Mouse (Mus musculus) heart, embryonic 14.5 days (tissue): Measurements from ENCODE around the gene Olfr313. TPM values are rescaled to one million over a fixed set of nuclear protein-coding genes. Genes with fewer than 3 reads are reported as not detected.

Experiments used
- ATAC-seq: fragments of 200-750 bp; cut with Nextera tagmentation; 2 replicates; pipeline ENCODE4 v1.8.0; 2017; ENCODE audit warnings: low read depth, moderate TSS enrichment; ENCODE audit not compliant: insufficient number of reproducible peaks, insufficient read depth, low FRiP score
- H3K27ac ChIP-seq, 2 experiments: fragments of 200-500 bp in 1 of 2; fragments of 300-500 bp in 1 of 2; sonication (generic) in 1 of 2; replicated peaks in 1 of 2; 2 replicates each; pipeline ENCODE4 v1.5.1; 2012 to 2014; ENCODE audit warnings: low read depth in 2 of 2, low read length in 2 of 2, control low read depth in 1 of 2, mild to moderate bottlenecking in 1 of 2, mixed read lengths in 1 of 2; ENCODE audit not compliant: control insufficient read depth in 1 of 2, insufficient read depth in 1 of 2
- H3K27me3 ChIP-seq: fragments of 300-500 bp; sonication (generic); 2 replicates; pipeline ENCODE4 v1.6.1; 2014; ENCODE audit warnings: mild to moderate bottlenecking, low read length, control low read depth; ENCODE audit not compliant: control insufficient read depth, insufficient read depth
- H3K36me3 ChIP-seq: fragments of 300-500 bp; sonication (generic); 2 replicates; pipeline ENCODE4 v1.6.1; 2014; ENCODE audit warnings: mild to moderate bottlenecking, control low read depth, low read length, mixed read lengths; ENCODE audit not compliant: control insufficient read depth, insufficient read depth
- H3K4me1 ChIP-seq, 2 experiments: fragments of 200-500 bp in 1 of 2; fragments of 300-500 bp in 1 of 2; sonication (generic) in 1 of 2; 2 replicates each; pipeline ENCODE4 v1.6.1; 2012 to 2014; ENCODE audit warnings: low read length in 2 of 2, control low read depth in 1 of 2, mixed read lengths in 1 of 2; ENCODE audit not compliant: control insufficient read depth in 2 of 2, insufficient read depth in 2 of 2
- H3K4me2 ChIP-seq: fragments of 300-500 bp; sonication (generic); 2 replicates; pipeline ENCODE4 v1.6.1; 2014; ENCODE audit warnings: mild to moderate bottlenecking, low read length
- H3K4me3 ChIP-seq, 2 experiments: fragments of 200-500 bp in 1 of 2; fragments of 300-500 bp in 1 of 2; sonication (generic) in 1 of 2; 2 replicates each; pipeline ENCODE4 v1.5.1; 2012 to 2014; ENCODE audit warnings: low read length in 2 of 2, mild to moderate bottlenecking in 2 of 2, control low read depth in 1 of 2, low read depth in 1 of 2, moderate library complexity in 1 of 2; ENCODE audit not compliant: control insufficient read depth in 1 of 2, insufficient read depth in 1 of 2
- H3K9ac ChIP-seq: fragments of 300-500 bp; sonication (generic); 2 replicates; pipeline ENCODE4 v1.6.1; 2014; ENCODE audit warnings: mild to moderate bottlenecking, low read length
- H3K9me3 ChIP-seq: fragments of 300-500 bp; sonication (generic); 2 replicates; pipeline ENCODE4 v1.6.1; 2016; ENCODE audit warnings: low read length, control low read depth; ENCODE audit not compliant: control insufficient read depth
- WGBS: fragments of 180-500 bp; shearing (Covaris S2); extraction: QIAGEN DNeasy Blood & Tissue Kit; methylation state at CpG from one replicate; pipeline ENCODE4 v1.1.7; 2014; 5-methylcytosine and 5-hydroxymethylcytosine counted together
- polyA plus RNA-seq: library from polyadenylated mRNA; unstranded; fragments of >200 nt; fragmentation: Nextera tagmentation; extraction: Ambion mirVana; gene quantifications from 2 replicates; pipeline ENCODE4 v1.2.1, GENCODE M21; 2014

The Olfr313 gene
- polyA plus RNA-seq, 1 experiment from 2014 or later = 0.08 TPM

GRCm38 (mm10) chr11:58790646-58791045, 24.2 kb upstream of the Olfr313 start:
- Histone ChIP-seq H3K9me3 (no peaks in the 10 kb centered on the region), H3K27ac (no peak overlapping the region), H3K9ac (no peak overlapping the region), H3K36me3 (no peaks in the 10 kb centered on the region), H3K4me2 (no peak overlapping the region), H3K27me3 (no peaks in the 10 kb centered on the region), H3K4me1 (no peaks in the 10 kb centered on the region), H3K4me3 (no peak overlapping the region)
- ATAC-seq = no peak
- 61% methylated on average over 6 of the region's 6 CpGs for WGBS

GRCm38 (mm10) chr11:58795856-58796255, 18.9 kb upstream of the Olfr313 start:
- Histone ChIP-seq H3K9ac (no peak overlapping the region), H3K4me3 (no peak overlapping the region), H3K4me1 (no peaks in the 10 kb centered on the region), H3K36me3 (no peaks in the 10 kb centered on the region), H3K4me2 (no peak overlapping the region), H3K9me3 (no peaks in the 10 kb centered on the region), H3K27me3 (no peaks in the 10 kb centered on the region), H3K27ac (no peak overlapping the region)
- 86% methylated on average over 2 of the region's 2 CpGs for WGBS
- no peak for ATAC-seq

GRCm38 (mm10) chr11:58796850-58797249, 17.9 kb upstream of the Olfr313 start:
- no peaks in the 10 kb centered on the region for H3K9me3 ChIP-seq
- peaks cover 0 to 4% of the 10 kb centered on the region in 2 experiments; a peak in 3 of 4 replicates for H3K4me1 ChIP-seq
- no peak overlapping the region for H3K4me2 ChIP-seq
- H3K4me3 ChIP-seq = no peak overlapping the region
- WGBS = 58% methylated on average over 7 of the region's 7 CpGs
- no peak overlapping the region for H3K9ac ChIP-seq
- H3K27ac ChIP-seq = no peak overlapping the region
- H3K27me3 ChIP-seq = no peaks in the 10 kb centered on the region
- no peaks in the 10 kb centered on the region for H3K36me3 ChIP-seq
- no peak for ATAC-seq

- Histone ChIP-seq H3K4me2 (no peak overlapping the region), H3K4me3 (no peak overlapping the region), H3K4me1 (peaks cover 0 to 8% of the 10 kb centered on the region in 2 experiments; a peak in 3 of 4 replicates), H3K27ac (no peak overlapping the region), H3K9ac (no peak overlapping the region), H3K9me3 (no peaks in the 10 kb centered on the region), H3K36me3 (no peaks in the 10 kb centered on the region), H3K27me3 (no peaks in the 10 kb centered on the region)
- ATAC-seq = no peak
- 70% methylated on average over 5 of the region's 5 CpGs for WGBS
Observed at GRCm38 (mm10) chr11:58799747-58800146, 15.1 kb upstream of the Olfr313 start.

GRCm38 (mm10) chr11:58801558-58802228, 13.1 kb upstream of the Olfr313 start, which contains the start of gene Fam183b:
TSS of gene Fam183b (minus strand) at chr11:58801960.
- Histone ChIP-seq H3K27ac (no peak within 1 kb of the TSS), H3K4me1 (peaks cover 0 to 8% of the 10 kb centered on the region in 2 experiments; a peak in 3 of 4 replicates), H3K27me3 (no peaks in the 10 kb centered on the region), H3K4me3 (no peak within 1 kb of the TSS), H3K4me2 (peak within 1 kb of the TSS; percentile 35), H3K36me3 (no peaks in the 10 kb centered on the region), H3K9me3 (no peaks in the 10 kb centered on the region), H3K9ac (no peak within 1 kb of the TSS)
- WGBS = 35% methylated on average over 14 of the region's 14 CpGs
- ATAC-seq = no peak

- Histone ChIP-seq H3K27ac (no peak overlapping the region), H3K9me3 (no peaks in the 10 kb centered on the region), H3K27me3 (no peaks in the 10 kb centered on the region), H3K4me2 (no peak overlapping the region), H3K36me3 (no peaks in the 10 kb centered on the region), H3K4me3 (no peak overlapping the region), H3K4me1 (peaks cover 0 to 8% of the 10 kb centered on the region in 2 experiments; a peak in 3 of 4 replicates), H3K9ac (no peak overlapping the region)
- no peak for ATAC-seq
- WGBS = 72% methylated on average over 4 of the region's 4 CpGs
Observed at GRCm38 (mm10) chr11:58803871-58804270, 10.9 kb upstream of the Olfr313 start.

GRCm38 (mm10) chr11:58804393-58804792, 10.4 kb upstream of the Olfr313 start:
- H3K27ac ChIP-seq = no peak overlapping the region

GRCm38 (mm10) chr11:58812001-58812400, 2.8 kb upstream of the Olfr313 start:
- no peaks in the 10 kb centered on the region for H3K27me3 ChIP-seq
- H3K27ac ChIP-seq = no peak overlapping the region
- H3K36me3 ChIP-seq = no peaks in the 10 kb centered on the region
- 4% methylated on average over 1 of the region's 1 CpGs for WGBS
- ATAC-seq = no peak
- H3K9me3 ChIP-seq = no peaks in the 10 kb centered on the region
- no peak overlapping the region for H3K4me3 ChIP-seq
- H3K4me1 ChIP-seq = no peaks in the 10 kb centered on the region
- H3K9ac ChIP-seq = no peak overlapping the region
- H3K4me2 ChIP-seq = no peak overlapping the region

More at GRCm38 (mm10) chr11:58804393-58804792, 10.4 kb upstream of the Olfr313 start:
- no peaks in the 10 kb centered on the region for H3K9me3 ChIP-seq
- H3K4me1 ChIP-seq = peaks cover 0 to 8% of the 10 kb centered on the region in 2 experiments; a peak in 3 of 4 replicates
- H3K27me3 ChIP-seq = no peaks in the 10 kb centered on the region
- no peak overlapping the region for H3K4me2 ChIP-seq
- no peak overlapping the region for H3K9ac ChIP-seq
- no peaks in the 10 kb centered on the region for H3K36me3 ChIP-seq
- no peak for ATAC-seq
- WGBS = 62% methylated on average over 2 of the region's 2 CpGs
- no peak overlapping the region for H3K4me3 ChIP-seq
